Mouse (Mus musculus) midbrain, embryonic 16.5 days (tissue): ENCODE measurements around the gene Cib2. TPM values are rescaled to one million over a fixed set of nuclear protein-coding genes. Genes with fewer than 3 reads are reported as not detected.
A peak's percentile ranks its signal among the peaks of the same experiment; 100 is the strongest.
"Not testable (repeated sequence)": the region's sequence is repeated elsewhere in the genome, so short reads cannot be mapped to it uniquely, and the experiment has no call there.

Experiments used
- ATAC-seq: fragments of 200-750 bp; cut with Nextera tagmentation; 2 replicates; pipeline ENCODE4 v1.8.0; 2017; ENCODE audit warnings: moderate TSS enrichment
- H3K27ac ChIP-seq: fragments of 300-500 bp; sonication (generic); 2 replicates; pipeline ENCODE4 v1.5.1; 2014; ENCODE audit warnings: mild to moderate bottlenecking, low read length, mixed read lengths
- H3K27me3 ChIP-seq: fragments of 300-500 bp; sonication (generic); 2 replicates; pipeline ENCODE4 v1.6.1; 2014; ENCODE audit warnings: low read depth, low read length, mixed read lengths; ENCODE audit not compliant: control insufficient read depth, insufficient read depth
- H3K36me3 ChIP-seq: fragments of 300-500 bp; sonication (generic); 2 replicates; pipeline ENCODE4 v1.6.1; 2014; ENCODE audit warnings: mild to moderate bottlenecking, low read length, moderate library complexity, mixed read lengths; ENCODE audit not compliant: control insufficient read depth, insufficient read depth
- H3K4me1 ChIP-seq: fragments of 300-500 bp; sonication (generic); 2 replicates; pipeline ENCODE4 v1.6.1; 2014; ENCODE audit warnings: mild to moderate bottlenecking, low read length, mixed read lengths; ENCODE audit not compliant: control insufficient read depth, insufficient read depth
- H3K4me2 ChIP-seq: fragments of 300-500 bp; sonication (generic); 2 replicates; pipeline ENCODE4 v1.6.1; 2014; ENCODE audit warnings: mild to moderate bottlenecking, low read length, mixed read lengths
- H3K4me3 ChIP-seq: fragments of 300-500 bp; sonication (generic); 2 replicates; pipeline ENCODE4 v1.5.1; 2014; ENCODE audit warnings: low read depth, mild to moderate bottlenecking, low read length, moderate library complexity, mixed read lengths
- H3K9ac ChIP-seq: fragments of 300-500 bp; sonication (generic); 2 replicates; pipeline ENCODE4 v1.6.1; 2014; ENCODE audit warnings: low read depth, low read length, mixed read lengths
- H3K9me3 ChIP-seq: fragments of 300-500 bp; sonication (generic); replicated peaks from 2 replicates; pipeline ENCODE4 v1.6.1; 2014; ENCODE audit warnings: mild to moderate bottlenecking, low read length, mixed read lengths; ENCODE audit not compliant: control insufficient read depth, poor library complexity, severe bottlenecking
- WGBS: fragments of 180-500 bp; shearing (Covaris S2); extraction: QIAGEN DNeasy Blood & Tissue Kit; methylation state at CpG from one replicate; pipeline ENCODE4 v1.1.7; 2014; 5-methylcytosine and 5-hydroxymethylcytosine counted together
- polyA plus RNA-seq: library from polyadenylated mRNA; unstranded; fragments of >200 nt; fragmentation: Nextera tagmentation; extraction: Ambion mirVana; gene quantifications from 2 replicates; pipeline ENCODE4 v1.2.1, GENCODE M21; 2015

Gene Cib2
- 54.6 and 60.3 TPM in 2 replicates for polyA plus RNA-seq

DNA sequence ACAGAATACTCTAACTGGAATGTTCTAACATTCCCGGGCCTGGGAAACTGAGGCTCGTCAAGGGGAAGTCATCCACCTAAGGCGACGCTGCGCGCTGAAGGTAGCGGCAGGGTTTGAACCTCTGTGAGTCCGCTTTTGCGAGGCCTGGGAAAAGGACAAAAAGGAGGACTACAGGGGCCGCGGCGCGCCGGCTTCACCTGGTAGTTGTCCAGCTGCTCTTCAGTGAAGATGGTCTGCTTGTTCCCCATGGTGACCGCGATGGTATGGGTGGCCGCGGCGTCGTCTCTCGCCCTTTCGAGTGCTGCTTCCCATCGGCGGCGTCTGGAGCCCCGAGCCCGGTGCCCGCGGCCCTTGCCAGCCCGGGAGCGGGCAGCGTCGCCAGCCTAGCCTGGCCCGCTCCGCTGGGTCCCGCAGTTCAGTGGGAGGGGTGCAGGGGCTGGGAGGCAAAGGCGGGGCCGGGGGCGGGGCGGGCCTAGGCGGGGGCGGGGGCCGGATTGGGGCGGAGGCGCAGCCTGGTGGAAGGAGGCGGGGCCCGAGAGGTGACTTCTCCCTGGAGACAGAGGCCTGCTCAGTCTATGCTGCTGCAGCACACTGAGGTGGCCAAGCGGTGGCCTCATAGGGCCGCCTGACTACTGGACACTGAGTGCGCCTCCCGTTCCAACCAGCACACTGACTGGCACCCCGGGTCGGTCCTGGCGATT is at the start of gene Cib2:
Gene Cib2 (minus strand): TSS at position 448 of the 701 bp plus-strand sequence.
- Histone ChIP-seq H3K4me3 (peak within 1 kb of the TSS; percentile 64), H3K4me2 (peak within 1 kb of the TSS; percentile 80), H3K27ac (no peak within 1 kb of the TSS), H3K27me3 (no peaks in the 10 kb centered on the region), H3K9ac (peak within 1 kb of the TSS; percentile 81), H3K4me1 (peaks cover 6% of the 10 kb centered on the region; the same call in 1 of the 2 replicates), H3K9me3 (no peaks in the 10 kb centered on the region), H3K36me3 (no peaks in the 10 kb centered on the region)
- ATAC-seq = peak; percentile 96
- under 1% methylated on average over 40 of the region's 54 CpGs for WGBS

DNA sequence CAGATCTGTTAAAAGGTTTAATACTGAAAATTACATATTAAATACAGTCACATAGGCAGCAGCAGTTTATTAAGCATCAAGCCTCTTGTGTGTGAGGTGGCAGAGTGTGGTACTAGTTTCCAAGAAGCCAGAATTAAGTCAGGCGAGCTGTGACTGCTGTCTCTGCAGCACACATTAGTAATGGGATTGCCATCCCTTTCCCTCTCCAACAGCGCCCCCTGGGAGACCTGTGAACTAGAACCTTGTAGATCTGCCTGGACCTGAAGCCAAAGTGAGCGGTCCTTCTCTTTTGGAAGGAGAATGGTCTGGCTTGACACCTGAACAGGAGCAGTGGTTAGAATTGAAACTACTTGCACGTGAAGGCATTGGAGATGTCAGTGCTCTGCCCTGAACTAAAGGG is 44.9 kb upstream of the Cib2 start:
- H3K36me3 ChIP-seq = peaks cover 37% of the 10 kb centered on the region
- WGBS = 57% methylated on average over 4 of the region's 4 CpGs

DNA sequence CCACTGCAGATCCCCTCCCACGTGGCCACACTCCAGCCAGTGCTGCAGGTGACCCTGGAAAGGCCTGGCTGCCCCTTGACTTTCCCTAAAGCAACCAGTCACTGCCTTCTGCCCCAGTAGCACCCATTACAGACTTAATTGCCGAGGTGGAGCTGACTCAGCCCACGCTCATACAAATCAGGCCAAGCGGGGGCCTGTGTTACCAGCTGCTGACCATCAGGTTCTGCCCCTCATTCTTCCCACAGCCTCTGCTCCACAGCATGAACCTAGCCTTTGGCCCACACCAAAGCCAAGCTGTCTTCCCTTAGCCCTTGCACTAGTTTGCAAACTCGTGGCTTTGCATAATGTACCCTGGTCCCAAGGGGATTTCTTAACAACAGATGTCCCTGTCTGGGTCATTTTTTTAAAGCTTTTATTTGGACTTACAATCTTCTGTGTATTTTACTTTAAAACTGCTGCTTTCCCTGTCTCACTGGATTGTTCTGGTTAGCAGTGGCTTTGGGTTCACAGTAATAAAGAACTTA is 44.2 kb upstream of the Cib2 start:
- no peak for ATAC-seq
- Histone ChIP-seq H3K4me1 (no peaks in the 10 kb centered on the region), H3K4me2 (no peak overlapping the region), H3K27ac (no peak overlapping the region), H3K36me3 (peaks cover 41% of the 10 kb centered on the region), H3K4me3 (no peak overlapping the region), H3K9me3 (no peaks in the 10 kb centered on the region), H3K9ac (no peak overlapping the region), H3K27me3 (no peaks in the 10 kb centered on the region)
- WGBS = 55% methylated on average over 5 of the region's 5 CpGs

More for the DNA sequence above, 44.9 kb upstream of the Cib2 start:
- no peaks in the 10 kb centered on the region for H3K4me1 ChIP-seq
- no peak for ATAC-seq
- H3K9me3 ChIP-seq = no peaks in the 10 kb centered on the region
- no peak overlapping the region for H3K4me3 ChIP-seq
- H3K27me3 ChIP-seq = no peaks in the 10 kb centered on the region
- H3K27ac ChIP-seq = no peak overlapping the region
- no peak overlapping the region for H3K4me2 ChIP-seq
- no peak overlapping the region for H3K9ac ChIP-seq

DNA sequence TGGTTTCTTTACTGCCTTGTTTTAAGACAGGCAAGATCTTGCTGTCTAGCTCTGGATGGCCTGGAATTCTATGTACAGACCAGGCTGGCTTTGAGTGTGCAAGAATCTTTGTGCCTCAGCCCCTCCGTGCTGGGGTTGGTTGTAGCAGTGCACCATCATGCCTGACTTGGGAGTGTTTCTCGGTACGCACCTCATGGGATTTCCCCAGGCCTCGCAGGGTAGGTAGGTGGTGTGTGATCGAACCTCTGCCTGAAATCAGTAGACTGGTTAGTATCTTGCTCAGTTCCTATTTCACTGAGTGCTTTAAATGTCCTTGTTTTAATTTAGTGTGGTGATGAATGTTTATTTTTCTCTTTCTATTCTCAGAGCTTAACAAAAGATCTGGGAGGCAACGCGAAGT is 42.9 kb upstream of the Cib2 start:
- WGBS = 42% methylated on average over 7 of the region's 7 CpGs
- no peak overlapping the region for H3K4me3 ChIP-seq

DNA sequence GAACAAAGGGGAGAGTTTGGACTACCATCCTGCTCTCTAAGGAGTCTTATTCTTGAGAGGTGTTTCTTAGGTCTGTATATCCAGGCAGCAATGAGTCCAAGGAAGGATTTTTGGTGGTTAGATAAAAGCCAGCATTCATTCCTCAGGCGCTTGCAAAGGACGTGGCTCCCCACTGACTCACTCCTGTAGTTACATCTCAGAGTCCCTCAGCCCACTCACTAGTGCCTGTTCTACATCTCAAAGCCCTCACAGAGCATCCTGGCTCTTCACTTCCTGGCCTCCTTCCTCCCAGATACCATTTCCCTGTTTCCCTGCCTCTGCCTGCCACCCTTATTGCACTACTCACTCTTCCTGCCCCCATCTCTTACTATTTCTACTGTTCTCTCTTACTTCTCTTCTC is 42.4 kb upstream of the Cib2 start:
- no peak for ATAC-seq

More for the DNA sequence above, 42.9 kb upstream of the Cib2 start:
- Histone ChIP-seq H3K4me1 (no peaks in the 10 kb centered on the region), H3K27me3 (no peaks in the 10 kb centered on the region), H3K27ac (no peak overlapping the region), H3K9me3 (no peaks in the 10 kb centered on the region), H3K9ac (no peak overlapping the region), H3K4me2 (no peak overlapping the region), H3K36me3 (peaks cover 53% of the 10 kb centered on the region)
- no peak for ATAC-seq

DNA sequence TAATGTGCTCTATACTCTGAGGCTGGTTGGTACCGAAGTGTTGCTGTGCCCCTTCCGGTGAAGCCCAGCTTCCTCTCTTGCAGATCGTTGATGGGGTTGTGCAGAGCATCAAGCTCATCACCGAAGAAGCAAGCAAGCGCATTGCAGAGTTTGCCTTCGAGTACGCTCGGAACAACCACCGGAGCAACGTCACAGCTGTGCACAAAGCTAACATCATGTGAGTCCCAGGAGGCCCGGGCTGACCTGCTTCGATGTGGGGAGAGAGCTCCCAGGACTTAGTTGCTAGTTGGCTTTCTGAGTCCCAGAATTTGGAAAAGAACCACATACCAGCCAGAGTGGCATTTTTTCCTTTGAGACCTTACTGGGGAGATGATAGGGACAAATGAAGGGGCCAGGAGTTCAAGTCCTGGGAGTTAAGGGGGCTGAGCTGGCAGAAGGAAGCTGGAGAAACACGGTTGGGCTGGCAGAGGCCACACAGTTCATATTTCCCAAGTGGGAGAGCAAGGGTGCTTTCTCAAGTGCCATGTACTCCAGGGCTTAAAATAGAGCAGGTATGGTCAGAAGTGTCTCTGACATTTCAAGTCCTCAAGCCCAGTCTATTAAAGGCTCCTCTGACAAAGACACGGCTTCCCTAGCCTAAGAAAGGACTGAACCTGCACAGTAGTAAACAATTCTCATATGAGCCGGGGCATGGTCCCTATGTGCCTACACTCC is 36.9 kb upstream of the Cib2 start:
- Histone ChIP-seq H3K36me3 (peaks cover 75% of the 10 kb centered on the region), H3K4me2 (no peak overlapping the region), H3K27me3 (no peaks in the 10 kb centered on the region), H3K4me1 (no peaks in the 10 kb centered on the region), H3K9me3 (no peaks in the 10 kb centered on the region), H3K4me3 (no peak overlapping the region), H3K9ac (no peak overlapping the region), H3K27ac (no peak overlapping the region)
- WGBS = 95% methylated on average over 15 of the region's 15 CpGs
- no peak for ATAC-seq

More for the DNA sequence above, 42.4 kb upstream of the Cib2 start:
- no peak overlapping the region for H3K4me3 ChIP-seq
- no peak overlapping the region for H3K9ac ChIP-seq
- H3K27ac ChIP-seq = no peak overlapping the region
- 76% methylated on average over 2 of the region's 2 CpGs for WGBS
- no peaks in the 10 kb centered on the region for H3K4me1 ChIP-seq
- peaks cover 58% of the 10 kb centered on the region for H3K36me3 ChIP-seq
- no peak overlapping the region for H3K4me2 ChIP-seq
- H3K9me3 ChIP-seq = no peaks in the 10 kb centered on the region
- H3K27me3 ChIP-seq = no peaks in the 10 kb centered on the region

DNA sequence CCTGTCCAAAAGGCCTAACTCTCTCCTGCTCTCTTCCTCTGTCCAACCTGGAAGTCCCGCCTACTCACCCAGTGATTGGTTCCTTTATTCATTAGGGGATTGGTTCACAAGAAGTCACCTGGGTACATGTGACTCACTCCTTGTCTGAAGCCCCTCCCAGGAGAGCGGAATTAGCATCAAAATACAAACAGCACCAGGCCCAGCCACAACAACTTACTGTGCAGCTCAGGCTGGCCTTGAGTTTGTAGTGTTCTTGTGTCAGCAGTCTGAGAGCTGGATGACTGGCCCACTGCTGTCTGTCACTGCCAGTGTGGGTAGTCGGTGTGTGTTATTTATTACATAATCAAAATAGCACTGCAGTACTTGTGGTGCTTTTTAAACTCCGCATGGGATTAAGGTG is 33.6 kb upstream of the Cib2 start:
- H3K27me3 ChIP-seq, H3K9ac ChIP-seq, H3K4me2 ChIP-seq, ATAC-seq, H3K27ac ChIP-seq, H3K9me3 ChIP-seq, H3K4me3 ChIP-seq, H3K4me1 ChIP-seq: not testable (repeated sequence)
- peaks cover 54% of the 10 kb centered on the region for H3K36me3 ChIP-seq
- 78% methylated on average over 4 of the region's 4 CpGs for whole genome bisulfite sequencing

DNA sequence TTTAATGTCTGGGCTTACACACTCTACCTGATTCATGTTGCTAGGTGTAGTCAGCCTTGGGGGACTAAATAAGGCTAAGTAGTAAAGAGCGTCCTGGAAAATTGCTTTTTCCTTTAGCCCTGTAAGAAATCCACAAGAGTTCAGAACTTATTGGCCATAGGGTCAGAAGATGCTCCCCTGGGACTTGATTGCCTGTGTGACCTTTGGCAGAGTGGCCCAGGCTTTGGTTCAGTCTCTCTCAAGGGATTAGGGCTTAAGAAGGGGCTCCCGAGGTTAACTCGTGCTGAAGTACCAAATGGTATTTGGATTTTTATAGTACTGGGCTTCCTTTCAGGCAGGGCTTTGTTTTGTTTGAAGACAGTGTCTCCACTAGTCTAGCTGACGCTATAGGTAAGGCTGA is 27.8 kb upstream of the Cib2 start:
- H3K4me3 ChIP-seq = no peak overlapping the region
- no peak overlapping the region for H3K9ac ChIP-seq
- no peak overlapping the region for H3K27ac ChIP-seq
- no peak for ATAC-seq
- H3K27me3 ChIP-seq = no peaks in the 10 kb centered on the region
- H3K36me3 ChIP-seq = peaks cover 11% of the 10 kb centered on the region
- WGBS = 42% methylated on average over 4 of the region's 4 CpGs
- H3K4me2 ChIP-seq = peak overlapping the region; percentile 90
- H3K4me1 ChIP-seq = peaks cover 17% of the 10 kb centered on the region
- H3K9me3 ChIP-seq = no peaks in the 10 kb centered on the region
